Mouse (Mus musculus) heart, adult 8-10 months (tissue): ENCODE measurements at regions not wholly inside any gene's neighbourhood (a gene's known extent, or its start where the extent isn't known, plus 50 kb on each side); places are given as distances from the start of the nearest gene placed in this dataset.

Experiments
- DNase-seq: peaks from one replicate; pipeline ENCODE4 v3.0.0; 2022; ENCODE audit warnings: low spot score

GRCm38 (mm10) chr14:46300546-46300945, 78.7 kb upstream of the Gm15217 start:
- DNase-seq = peak; percentile 60

GRCm38 (mm10) chr14:46302601-46303000, 76.6 kb upstream of the Gm15217 start:
- DNase-seq = no peak

DNA sequence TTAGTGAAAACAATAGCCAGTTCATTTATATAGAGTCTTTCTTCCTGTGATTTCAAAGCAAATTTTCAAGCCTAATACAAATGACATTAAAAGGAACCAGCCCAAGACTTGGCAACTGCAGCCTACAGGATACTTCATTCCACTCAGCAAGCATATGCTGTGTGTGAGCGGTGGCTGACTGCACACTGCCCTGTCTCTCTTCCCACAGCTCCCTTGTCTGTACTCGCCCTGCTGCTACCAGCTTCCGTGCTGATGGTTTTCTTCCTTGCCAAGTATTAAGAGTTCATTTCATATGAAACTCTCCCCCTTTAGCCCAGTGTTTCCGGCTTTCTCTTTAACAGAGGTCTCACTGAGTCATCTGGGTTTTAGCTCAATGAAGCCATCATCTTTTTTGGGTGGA, 73.9 kb upstream of the Gm15217 start:
- peak; percentile 30 for DNase-seq

GRCm38 (mm10) chr14:46313064-46313463, 66.2 kb upstream of the Gm15217 start:
- DNase-seq = peak; percentile 40

- peak; percentile 33 for DNase-seq
Measured at GRCm38 (mm10) chr14:46316521-46316920, 62.7 kb upstream of the Gm15217 start.

- DNase-seq = peak; percentile 73
Measured at GRCm38 (mm10) chr14:46317406-46318045, 61.7 kb upstream of the Gm15217 start.

DNA sequence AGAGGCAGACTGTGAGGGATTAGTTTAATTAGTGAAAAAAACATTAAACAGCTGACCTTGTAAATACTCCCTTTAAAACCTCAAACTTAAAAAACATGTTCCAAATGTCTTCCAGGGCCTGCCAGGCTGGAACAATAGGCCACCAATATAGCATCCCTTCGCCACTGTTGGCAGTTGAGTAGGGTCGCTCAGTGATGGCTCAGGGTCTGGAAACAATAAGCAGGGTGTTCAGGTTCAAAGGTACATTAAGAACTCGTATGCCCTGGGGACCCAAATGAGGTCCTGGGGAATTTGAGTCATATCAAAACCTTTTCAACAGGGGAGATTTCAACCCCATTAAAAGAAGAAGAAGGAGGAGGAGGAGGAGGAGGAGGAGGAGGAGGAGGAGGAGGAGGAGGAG, 51.1 kb upstream of the Gm15217 start:
- no peak for DNase-seq
